Mouse (Mus musculus): Measurements from ENCODE around the gene Rai14.
A peak's percentile ranks its signal among the peaks of the same experiment; 100 is the strongest.

Rai14 gene

GRCm38 (mm10) chr15:10690219-10690618 lies 24.2 kb downstream of the Rai14 start:
- DNase-seq (ENCODE audit: low spot score in 2 of 2), result no peak

- DNase-seq (ENCODE audit: low spot score in 2 of 2), result no peak
Measured at GRCm38 (mm10) chr15:10689304-10689703, 25.1 kb downstream of the Rai14 start.

GRCm38 (mm10) chr15:10688686-10689085 lies 25.7 kb downstream of the Rai14 start:
- no peak for DNase-seq (ENCODE audit: low spot score in 2 of 2)

- DNase-seq (ENCODE audit: low spot score in 2 of 2), result no peak
Measured at GRCm38 (mm10) chr15:10687365-10687764, 27.1 kb downstream of the Rai14 start.

- DNase-seq (ENCODE audit: low spot score in 2 of 2), result no peak
Measured at GRCm38 (mm10) chr15:10685692-10686430, 28.6 kb downstream of the Rai14 start.

- no peak for DNase-seq (ENCODE audit: low spot score in 2 of 2)
Measured at GRCm38 (mm10) chr15:10683687-10684203, 30.7 kb downstream of the Rai14 start.

GRCm38 (mm10) chr15:10680514-10680913 lies 33.9 kb downstream of the Rai14 start:
- DNase-seq (ENCODE audit: low spot score in 2 of 2), result no peak

GRCm38 (mm10) chr15:10679571-10679970 lies 34.9 kb downstream of the Rai14 start:
- no peak for DNase-seq (ENCODE audit: low spot score in 2 of 2)

GRCm38 (mm10) chr15:10675801-10676200 lies 38.6 kb downstream of the Rai14 start:
- no peak for DNase-seq (ENCODE audit: low spot score in 2 of 2)

- DNase-seq (ENCODE audit: low spot score in 2 of 2), result no peak
Measured at GRCm38 (mm10) chr15:10672880-10673279, 41.5 kb downstream of the Rai14 start.

GRCm38 (mm10) chr15:10671868-10672267 lies 42.6 kb downstream of the Rai14 start:
- no peak for DNase-seq (ENCODE audit: low spot score in 2 of 2)

- DNase-seq (ENCODE audit: low spot score in 2 of 2), result no peak
Measured at GRCm38 (mm10) chr15:10670107-10670506, 44.3 kb downstream of the Rai14 start.

GRCm38 (mm10) chr15:10668120-10668900 lies 46.1 kb downstream of the Rai14 start:
- no peak for DNase-seq (ENCODE audit: low spot score in 2 of 2)

GRCm38 (mm10) chr15:10665816-10666215 lies 48.6 kb downstream of the Rai14 start:
- DNase-seq (ENCODE audit: low spot score in 2 of 2), result no peak

- DNase-seq (ENCODE audit: low spot score in 2 of 2), result no peak
Measured at GRCm38 (mm10) chr15:10664529-10664898, 49.9 kb downstream of the Rai14 start.

- no peak for DNase-seq (ENCODE audit: low spot score in 2 of 2)
Measured at GRCm38 (mm10) chr15:10663793-10664528, 50.5 kb downstream of the Rai14 start.

- no peak for DNase-seq (ENCODE audit: low spot score in 2 of 2)
Measured at GRCm38 (mm10) chr15:10661961-10662606, 52.3 kb downstream of the Rai14 start.

GRCm38 (mm10) chr15:10658803-10659202 lies 55.6 kb downstream of the Rai14 start:
- DNase-seq (ENCODE audit: low spot score in 2 of 2), result no peak

GRCm38 (mm10) chr15:10656146-10656545 lies 58.3 kb downstream of the Rai14 start:
- no peak for DNase-seq (ENCODE audit: low spot score in 2 of 2)

- DNase-seq (ENCODE audit: low spot score in 2 of 2), result peak in 1 of 2 experiments; percentile 43
Measured at GRCm38 (mm10) chr15:10655151-10655905, 59.1 kb downstream of the Rai14 start.

- no peak for DNase-seq (ENCODE audit: low spot score in 2 of 2)
Measured at GRCm38 (mm10) chr15:10654696-10655095, 59.7 kb downstream of the Rai14 start.
